Mouse (Mus musculus): Measurements from ENCODE around the gene Cd300c2. TPM values are rescaled to one million over a fixed set of nuclear protein-coding genes. Genes with fewer than 3 reads are reported as not detected.

Gene Cd300c2
- polyA plus RNA-seq, 1 experiment from 2014 or later: 2.7 TPM

- H3K36me3 ChIP-seq: no peaks in the 10 kb centered on the region
- H3K9me3 ChIP-seq (replicated peaks): no peaks in the 10 kb centered on the region
- H3K9ac ChIP-seq: no peak overlapping the region
- H3K27me3 ChIP-seq: no peaks in the 10 kb centered on the region
- H3K4me3 ChIP-seq (replicated peaks): no peak overlapping the region
- no peak overlapping the region for H3K27ac ChIP-seq
- no peaks in the 10 kb centered on the region for H3K4me1 ChIP-seq
- no peak for ATAC-seq (replicated peaks; ENCODE audit: low FRiP score)
- 50% methylated on average over 1 of the region's 1 CpGs for WGBS
- no peak overlapping the region for H3K4me2 ChIP-seq
Measured at GRCm38 (mm10) chr11:114960369-114960768, 41.3 kb downstream of the Cd300c2 start.

Other genes with a start within 250 kb of the Cd300c2 start
- gene Kif19a, start 236.5 kb downstream of the Cd300c2 start, polyA plus RNA-seq (2015; fragmentation: Nextera tagmentation; extraction: Ambion mirVana): 0.09 TPM in 2 replicates
- 1.0 and 1.5 TPM in 2 replicates for gene Btbd17, start 205.9 kb downstream of the Cd300c2 start, polyA plus RNA-seq (2015; fragmentation: Nextera tagmentation; extraction: Ambion mirVana)
- 0.14 TPM in 1 of 2 replicates, not detected in the other for gene Gpr142, start 203.0 kb downstream of the Cd300c2 start, polyA plus RNA-seq (2015; fragmentation: Nextera tagmentation; extraction: Ambion mirVana)
- gene Gprc5c, start 150.7 kb downstream of the Cd300c2 start, polyA plus RNA-seq (2015; fragmentation: Nextera tagmentation; extraction: Ambion mirVana): 119 TPM in 2 replicates
- 1.7 and 1.8 TPM in 2 replicates for gene Cd300a, start 111.8 kb downstream of the Cd300c2 start, polyA plus RNA-seq (2015; fragmentation: Nextera tagmentation; extraction: Ambion mirVana)
- 0.25 and 0.31 TPM in 2 replicates for gene Cd300lb, start 67.5 kb downstream of the Cd300c2 start, polyA plus RNA-seq (2015; fragmentation: Nextera tagmentation; extraction: Ambion mirVana)
- not detected in 2 replicates for gene Cd300c, start 32.7 kb downstream of the Cd300c2 start, polyA plus RNA-seq (2015; fragmentation: Nextera tagmentation; extraction: Ambion mirVana)
- gene Cd300ld, start 12.0 kb downstream of the Cd300c2 start, polyA plus RNA-seq (2015; fragmentation: Nextera tagmentation; extraction: Ambion mirVana): 0.10 and 0.26 TPM in 2 replicates
- not detected in 2 replicates for gene Cd300ld2, start 14.3 kb upstream of the Cd300c2 start, polyA plus RNA-seq (2015; fragmentation: Nextera tagmentation; extraction: Ambion mirVana)
- gene Cd300ld4, start 25.1 kb upstream of the Cd300c2 start, polyA plus RNA-seq (2015; fragmentation: Nextera tagmentation; extraction: Ambion mirVana): not detected in 2 replicates
- not detected in 2 replicates for gene Cd300ld5, start 35.9 kb upstream of the Cd300c2 start, polyA plus RNA-seq (2015; fragmentation: Nextera tagmentation; extraction: Ambion mirVana)
- gene Cd300ld3, start 46.5 kb upstream of the Cd300c2 start, polyA plus RNA-seq (2015; fragmentation: Nextera tagmentation; extraction: Ambion mirVana): not detected in 2 replicates
- gene Cd300e, start 60.3 kb upstream of the Cd300c2 start, polyA plus RNA-seq (2015; fragmentation: Nextera tagmentation; extraction: Ambion mirVana): not detected in 2 replicates
- gene Rab37, start 89.6 kb upstream of the Cd300c2 start, polyA plus RNA-seq (2015; fragmentation: Nextera tagmentation; extraction: Ambion mirVana): 1.7 and 2.1 TPM in 2 replicates
- 0.36 and 0.49 TPM in 2 replicates for gene Cd300lf, start 132.1 kb upstream of the Cd300c2 start, polyA plus RNA-seq (2015; fragmentation: Nextera tagmentation; extraction: Ambion mirVana)
- gene Slc9a3r1, start 161.5 kb upstream of the Cd300c2 start, polyA plus RNA-seq (2015; fragmentation: Nextera tagmentation; extraction: Ambion mirVana): 123 and 127 TPM in 2 replicates
- gene Tmem104, start 185.6 kb upstream of the Cd300c2 start, polyA plus RNA-seq (2015; fragmentation: Nextera tagmentation; extraction: Ambion mirVana): 10.6 and 11.0 TPM in 2 replicates
- 21.5 and 23.4 TPM in 2 replicates for gene Nat9, start 186.0 kb upstream of the Cd300c2 start, polyA plus RNA-seq (2015; fragmentation: Nextera tagmentation; extraction: Ambion mirVana)

All from kidney, embryonic 15.5 days (tissue).